Mouse (Mus musculus): Measurements from ENCODE around the gene Ppp4r1.
A peak's percentile ranks its signal among the peaks of the same experiment; 100 is the strongest.

GRCm38 (mm10) chr17:65884691-65885397 is 102.5 kb downstream of the Ppp4r1 start:
- TF ChIP-seq CTCF (IDR thresholded peaks at IDR 0.05; ENCODE audit: low read depth): 0 out of 2 replicates have a peak, but pooled peaks have one; percentile 9
- no peak; the same call in 1 of the 2 replicates for TF ChIP-seq EP300 (IDR thresholded peaks at IDR 0.05; ENCODE audit: low read depth)

Measured in heart, postnatal 0 days (tissue).